Mouse (Mus musculus) liver, postnatal 0 days (tissue): ENCODE measurements at regions not wholly inside any gene's neighbourhood (a gene's known extent, or its start where the extent isn't known, plus 50 kb on each side); places are given as distances from the start of the nearest gene placed in this dataset.

Source experiments
- CTCF ChIP-seq: sonication (generic); IDR thresholded peaks from 2 replicates; pipeline ENCODE4 v1.5.1; 2016; ENCODE audit warnings: antibody characterized with exemption, low read depth
- EP300 ChIP-seq: IDR thresholded peaks from 2 replicates; pipeline ENCODE4 v1.6.1; 2016; ENCODE audit warnings: antibody characterized with exemption, low read depth, mild to moderate bottlenecking

DNA sequence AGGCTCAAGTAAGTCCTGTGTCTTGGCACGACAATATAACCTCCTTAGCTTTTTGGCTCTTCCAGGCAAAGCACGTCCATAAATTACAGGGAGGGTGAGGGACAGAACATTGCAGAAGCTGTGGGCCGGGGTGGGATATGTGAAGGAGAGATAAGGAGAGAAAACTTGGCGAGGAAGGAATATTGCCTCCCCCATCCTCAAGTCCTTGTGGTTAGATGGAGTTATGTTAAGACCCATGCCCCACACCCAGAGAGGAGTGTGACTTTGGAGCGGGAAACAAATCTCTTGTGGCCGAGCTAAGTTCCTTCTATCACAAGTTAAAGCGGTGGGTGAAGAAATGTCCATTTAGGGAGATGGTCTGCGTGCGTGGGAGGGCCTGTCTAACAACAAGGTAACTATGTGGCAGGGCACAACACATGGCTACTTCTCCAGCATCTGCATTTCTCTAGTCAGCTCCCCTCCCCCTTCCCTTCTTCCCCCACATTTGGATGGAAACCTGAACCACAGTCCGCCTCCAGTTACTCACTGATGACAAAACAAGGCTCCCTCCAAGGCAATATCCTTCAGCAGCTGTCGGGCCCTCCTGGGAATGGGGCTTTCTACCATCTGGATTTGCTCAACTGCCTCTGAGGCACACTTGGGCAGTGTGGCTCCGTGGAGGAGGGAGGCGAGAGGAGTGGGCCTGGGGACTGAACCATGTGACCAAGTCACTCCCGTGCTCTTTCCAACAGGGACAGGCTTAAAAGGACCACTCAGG lies 56.7 kb upstream of the Slc44a3 start:
- no peak for TF ChIP-seq CTCF
- no peak for TF ChIP-seq EP300
